Mouse (Mus musculus) G1E (cell line): ENCODE measurements at regions not wholly inside any gene's neighbourhood (a gene's known extent, or its start where the extent isn't known, plus 50 kb on each side); places are given as distances from the start of the nearest gene placed in this dataset.

Source experiments
- ATAC-seq: 2 replicates; pipeline ENCODE4 v1.8.0; 2016; ENCODE audit warnings: mild to moderate bottlenecking; ENCODE audit not compliant: insufficient number of reproducible peaks, poor library complexity, low FRiP score, severe bottlenecking; ENCODE audit errors: extremely low read depth
- DNase-seq: peaks from one replicate; pipeline ENCODE4 v3.0.0; 2012; ENCODE audit warnings: low spot score
- H3K27me3 ChIP-seq: 2 replicates; pipeline ENCODE4 v1.6.1; 2012; ENCODE audit warnings: mild to moderate bottlenecking, low read length, inconsistent platforms; ENCODE audit not compliant: insufficient read depth
- H3K36me3 ChIP-seq: replicated peaks from 2 replicates; pipeline ENCODE3; 2012; ENCODE audit warnings: mild to moderate bottlenecking, inconsistent platforms
- H3K4me1 ChIP-seq: 2 replicates; pipeline ENCODE4 v1.6.1; 2012; ENCODE audit warnings: low read depth, low read length, inconsistent platforms, mixed read lengths; ENCODE audit not compliant: insufficient read depth
- H3K4me3 ChIP-seq: 2 replicates; pipeline ENCODE4 v1.5.1; 2012; ENCODE audit warnings: low read depth, mild to moderate bottlenecking, inconsistent platforms, low read length, moderate library complexity, mixed read lengths
- H3K9me3 ChIP-seq: replicated peaks from 2 replicates; pipeline ENCODE4 v1.6.1; 2012; ENCODE audit warnings: inconsistent platforms
- CTCF ChIP-seq: IDR thresholded peaks from 2 replicates; pipeline ENCODE4 v1.5.1; 2012; ENCODE audit warnings: low read depth, low read length, inconsistent platforms, mixed read lengths
- GATA1 ChIP-seq: IDR thresholded peaks from 2 replicates; pipeline ENCODE4 v1.6.1; 2012; ENCODE audit warnings: borderline replicate concordance, low read length, inconsistent platforms, mixed read lengths
- GATA2 ChIP-seq: IDR thresholded peaks from 2 replicates; pipeline ENCODE4 v1.6.1; 2012; ENCODE audit warnings: low read depth, low read length, inconsistent platforms, borderline replicate concordance
- POLR2AphosphoS5 ChIP-seq: IDR thresholded peaks from 2 replicates; pipeline ENCODE4 v1.6.1; 2012; ENCODE audit warnings: low read depth, low read length, inconsistent platforms; ENCODE audit not compliant: insufficient replicate concordance
- TAL1 ChIP-seq: conservative IDR thresholded peaks from 2 replicates; pipeline ENCODE4 v1.6.1; 2012; ENCODE audit warnings: low read depth, low read length, inconsistent platforms, mixed read lengths

DNA sequence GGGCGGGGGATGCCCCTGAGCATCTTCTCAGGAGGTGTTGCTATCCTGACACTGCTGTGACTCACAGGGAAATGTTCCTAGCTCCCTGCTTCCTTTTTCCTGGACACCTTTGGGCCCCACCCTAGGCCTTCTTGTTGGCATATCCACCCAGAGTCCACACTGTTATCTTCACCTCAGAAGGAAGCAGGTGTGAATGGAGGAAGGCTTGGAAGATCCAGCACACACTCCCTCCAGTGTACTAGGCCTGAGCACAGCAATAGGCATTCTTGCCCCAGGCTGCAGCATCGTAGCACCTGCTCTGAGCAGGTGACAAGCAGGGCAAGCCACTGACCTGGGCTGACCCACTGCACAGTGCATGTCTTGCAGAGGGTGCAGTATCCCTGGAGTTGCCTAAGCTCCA lies 172.6 kb upstream of the Klf3 start:
- peaks cover 3% of the 10 kb centered on the region for H3K27me3 ChIP-seq
- no peaks in the 10 kb centered on the region for H3K36me3 ChIP-seq
- H3K9me3 ChIP-seq: no peaks in the 10 kb centered on the region
- H3K4me1 ChIP-seq: peaks cover 41% of the 10 kb centered on the region
- ATAC-seq: no peak
- TF ChIP-seq GATA1 (no peak), CTCF (no peak), POLR2AphosphoS5 (no peak), GATA2 (no peak), TAL1 (no peak)
- no peak overlapping the region for H3K4me3 ChIP-seq
- no peak for DNase-seq

DNA sequence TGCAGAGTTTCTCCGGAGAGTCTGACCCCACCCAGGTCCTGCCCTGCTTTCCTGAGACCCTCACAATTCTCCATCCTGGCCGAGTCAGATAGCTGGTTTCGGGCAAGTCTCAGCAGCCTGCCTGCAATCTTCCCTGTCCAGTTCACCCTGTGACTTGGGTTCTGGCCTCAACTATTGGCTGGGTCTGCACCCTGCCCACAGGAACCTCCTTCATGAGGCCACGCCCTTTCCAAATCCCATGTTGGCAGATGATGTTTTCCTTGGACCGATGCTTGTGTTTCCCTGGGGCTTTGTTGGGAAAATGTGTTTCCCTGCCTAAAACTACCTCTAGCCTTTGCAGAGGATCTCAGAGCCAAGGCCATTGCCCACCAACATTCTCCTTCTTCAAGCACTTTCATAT lies 171.0 kb upstream of the Klf3 start:
- Histone ChIP-seq H3K4me3 (no peak overlapping the region), H3K9me3 (no peaks in the 10 kb centered on the region), H3K4me1 (peaks cover 31% of the 10 kb centered on the region), H3K27me3 (no peaks in the 10 kb centered on the region; the same call in 1 of the 2 replicates), H3K36me3 (no peaks in the 10 kb centered on the region)
- TF ChIP-seq CTCF (no peak), TAL1 (no peak), POLR2AphosphoS5 (no peak), GATA1 (no peak)
- ATAC-seq: no peak
- no peak for DNase-seq

DNA sequence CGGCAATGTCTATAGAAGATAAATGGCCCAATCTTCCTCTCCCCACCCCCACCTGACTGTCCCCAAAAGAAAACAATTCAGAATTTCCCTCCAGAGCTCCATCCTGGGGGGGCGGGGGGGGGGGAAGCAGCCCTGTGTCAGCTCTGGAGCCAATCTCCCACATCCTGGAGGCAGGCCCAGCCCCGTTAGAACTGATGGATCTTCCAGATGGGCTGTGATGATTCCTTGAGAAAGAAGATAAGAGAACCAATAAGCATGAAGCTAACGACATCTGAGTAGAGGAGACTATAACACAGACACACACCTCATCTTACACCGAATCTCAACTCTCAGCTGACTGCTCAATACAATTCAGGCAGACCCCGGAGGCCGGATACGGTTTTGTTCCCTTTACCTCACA lies 169.2 kb upstream of the Klf3 start:
- no peaks in the 10 kb centered on the region for H3K27me3 ChIP-seq
- no peak for DNase-seq
- H3K4me3 ChIP-seq: no peak overlapping the region
- peaks cover 8% of the 10 kb centered on the region for H3K9me3 ChIP-seq
- TF ChIP-seq CTCF: no peak
- no peak for TF ChIP-seq GATA2
- no peak for TF ChIP-seq TAL1
- TF ChIP-seq GATA1: no peak
- no peak for TF ChIP-seq POLR2AphosphoS5
- no peak for ATAC-seq
- no peaks in the 10 kb centered on the region for H3K36me3 ChIP-seq
- H3K4me1 ChIP-seq: peaks cover 28% of the 10 kb centered on the region

DNA sequence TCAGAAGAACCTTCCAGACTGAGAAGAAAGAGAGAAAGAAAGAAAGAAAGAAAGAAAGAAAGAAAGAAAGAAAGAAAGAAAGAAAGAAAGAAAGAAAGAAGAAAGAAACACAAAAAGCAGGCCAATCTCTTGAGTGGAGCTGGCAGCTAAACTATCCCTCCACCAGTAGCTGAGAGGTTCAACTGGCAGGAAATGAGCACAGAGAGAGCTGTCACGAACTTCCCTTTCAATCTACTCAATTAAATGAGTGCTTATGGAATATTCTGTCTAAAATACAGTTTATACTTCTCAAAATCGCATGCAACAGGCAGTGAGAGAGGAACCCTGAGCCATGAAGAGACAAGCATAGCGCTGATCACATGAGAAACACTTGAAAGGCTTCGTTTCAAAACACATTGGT lies 168.5 kb upstream of the Klf3 start:
- DNase-seq: no peak
- no peak for ATAC-seq
- peaks cover 22% of the 10 kb centered on the region for H3K4me1 ChIP-seq
- H3K36me3 ChIP-seq: no peaks in the 10 kb centered on the region
- peaks cover 8% of the 10 kb centered on the region for H3K9me3 ChIP-seq
- TF ChIP-seq TAL1 (no peak), CTCF (no peak), GATA2 (no peak), POLR2AphosphoS5 (no peak), GATA1 (no peak)
- no peaks in the 10 kb centered on the region for H3K27me3 ChIP-seq
- no peak overlapping the region for H3K4me3 ChIP-seq

DNA sequence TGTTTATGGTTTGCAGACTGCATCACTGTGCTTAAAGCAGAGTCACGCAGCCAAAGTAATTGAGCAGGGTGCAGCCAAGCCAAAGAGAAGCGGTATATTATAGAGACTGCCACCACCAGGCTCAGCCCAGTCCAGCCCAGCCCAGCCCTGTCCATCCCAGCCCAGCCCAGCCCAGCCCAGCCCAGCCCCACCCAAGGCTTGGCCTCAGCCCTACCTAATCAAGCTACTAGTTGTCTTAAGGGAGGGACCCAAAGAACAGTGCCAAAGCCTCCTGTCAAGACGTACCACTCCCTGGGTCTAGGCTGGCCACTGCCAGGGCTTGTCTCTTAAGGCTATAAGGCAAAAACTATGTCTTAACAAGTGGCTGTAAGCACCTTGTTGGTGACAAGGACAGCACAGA lies 166.9 kb upstream of the Klf3 start:
- Histone ChIP-seq H3K4me1 (peaks cover 14% of the 10 kb centered on the region), H3K36me3 (no peaks in the 10 kb centered on the region), H3K27me3 (no peaks in the 10 kb centered on the region), H3K4me3 (no peak overlapping the region), H3K9me3 (peaks cover 8% of the 10 kb centered on the region)
- TF ChIP-seq GATA2: no peak
- TF ChIP-seq GATA1: no peak
- no peak for DNase-seq
- no peak for ATAC-seq

DNA sequence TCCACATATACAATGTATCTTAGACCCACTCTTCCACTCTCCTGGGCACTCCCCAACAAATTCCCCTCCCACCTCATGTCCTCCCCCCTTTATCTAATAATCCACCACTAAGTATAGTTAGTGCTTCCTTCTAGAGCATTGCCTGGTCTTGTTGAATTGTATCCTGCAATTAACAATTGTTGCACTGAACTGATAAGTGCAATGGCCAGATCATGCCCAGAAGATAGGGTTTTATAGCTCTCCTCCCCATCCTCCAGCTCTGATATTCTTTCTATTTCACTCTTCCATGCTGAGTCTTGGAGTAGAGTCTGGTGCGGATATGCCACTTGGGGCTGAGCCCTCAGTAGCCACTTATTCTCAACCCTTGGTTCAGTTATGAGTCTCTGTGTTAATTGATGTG lies 159.6 kb upstream of the Klf3 start:
- ATAC-seq (peak; percentile 86), DNase-seq (no peak)
- peaks cover 37% of the 10 kb centered on the region for H3K4me1 ChIP-seq
- H3K27me3 ChIP-seq: no peaks in the 10 kb centered on the region
- no peak overlapping the region for H3K4me3 ChIP-seq
- H3K9me3 ChIP-seq: peaks cover 9% of the 10 kb centered on the region
- no peaks in the 10 kb centered on the region for H3K36me3 ChIP-seq
- TF ChIP-seq POLR2AphosphoS5 (no peak), CTCF (no peak), TAL1 (no peak; the same call in 1 of the 2 replicates), GATA2 (no peak), GATA1 (no peak)

DNA sequence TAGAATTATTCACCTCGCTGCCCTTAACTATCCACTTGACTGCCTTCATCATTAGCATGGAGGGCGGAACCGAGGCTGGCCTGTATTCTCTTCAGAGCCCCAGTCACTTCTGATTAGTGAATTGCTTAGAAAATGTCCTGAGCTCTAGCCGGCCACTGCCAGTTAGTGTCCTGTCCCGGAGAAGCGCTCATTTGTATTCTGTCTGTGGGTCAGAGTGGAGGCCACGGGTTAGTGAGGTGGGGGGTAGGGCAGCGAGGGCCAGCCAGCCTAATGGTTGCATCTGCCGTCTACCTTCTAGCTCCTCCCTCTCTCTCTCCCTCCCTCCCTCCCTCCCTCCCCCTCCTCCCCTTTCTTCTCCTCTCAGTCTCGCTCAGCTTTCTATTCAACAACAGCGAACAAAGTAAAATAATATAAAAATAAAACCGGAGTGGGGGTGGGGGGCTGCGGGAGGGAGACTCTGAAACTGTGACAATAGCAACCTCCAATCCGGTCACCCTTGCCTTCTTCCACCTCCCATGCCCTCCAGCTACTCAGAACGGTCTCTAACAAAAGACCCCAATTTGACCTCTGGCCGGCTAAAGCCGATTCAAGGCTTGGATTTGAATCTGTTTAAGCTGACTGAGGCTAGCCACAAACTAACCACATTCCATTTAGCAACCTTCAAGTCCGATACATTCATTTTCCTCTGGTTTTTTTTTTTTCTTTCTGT lies 155.6 kb upstream of the Klf3 start:
- no peak for DNase-seq
- TF ChIP-seq CTCF: no peak
- Histone ChIP-seq H3K36me3 (no peaks in the 10 kb centered on the region), H3K4me3 (peak overlapping the region; percentile 61; the same call in 1 of the 2 replicates), H3K27me3 (no peaks in the 10 kb centered on the region), H3K4me1 (peaks cover 53% of the 10 kb centered on the region), H3K9me3 (peaks cover 8% of the 10 kb centered on the region)
- no peak for ATAC-seq
